Mouse (Mus musculus): ENCODE results near the gene Ndst4.

The Ndst4 gene

DNA sequence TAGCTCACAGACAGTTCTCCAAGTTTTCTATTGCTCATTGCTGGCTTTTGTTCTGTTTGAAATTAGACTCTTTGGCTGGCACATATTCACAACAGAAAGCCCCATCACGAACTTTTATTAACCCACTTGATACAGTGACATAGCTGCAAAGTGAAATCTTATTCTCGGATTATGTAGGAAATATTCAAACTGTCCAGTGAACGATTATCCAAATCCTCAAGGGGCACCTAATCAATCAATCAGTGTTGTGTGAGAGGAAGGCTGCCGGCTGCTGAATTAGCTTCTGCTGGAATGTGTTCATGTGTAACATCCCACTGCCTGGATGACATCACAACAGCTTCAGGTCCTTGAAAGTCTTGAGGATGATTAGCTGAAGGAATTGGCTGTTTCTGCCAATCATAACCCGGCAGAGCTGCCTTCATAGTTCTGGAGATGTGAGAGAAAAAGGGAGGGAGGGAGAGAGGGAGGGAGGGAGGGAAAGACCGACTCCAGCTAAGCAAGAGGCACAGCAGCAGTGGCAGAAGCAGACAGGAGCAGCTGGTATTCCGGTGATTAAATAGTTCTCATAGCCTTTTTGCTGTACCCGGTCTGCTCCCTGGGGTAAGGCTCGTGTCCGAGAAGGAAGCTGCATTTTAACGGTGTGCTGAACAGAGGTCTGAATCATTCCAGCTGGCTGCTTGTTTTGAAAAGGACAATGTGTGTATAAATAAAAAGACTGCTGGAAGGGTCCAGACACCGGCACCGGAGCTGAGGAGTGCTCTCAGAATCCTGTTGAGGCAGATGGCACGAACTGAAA, at the start of gene Ndst4:
Gene Ndst4 (plus strand): TSS at position 476 of the 796 bp plus-strand sequence.
- no peak for DNase-seq (ENCODE audit: low spot score)

DNA sequence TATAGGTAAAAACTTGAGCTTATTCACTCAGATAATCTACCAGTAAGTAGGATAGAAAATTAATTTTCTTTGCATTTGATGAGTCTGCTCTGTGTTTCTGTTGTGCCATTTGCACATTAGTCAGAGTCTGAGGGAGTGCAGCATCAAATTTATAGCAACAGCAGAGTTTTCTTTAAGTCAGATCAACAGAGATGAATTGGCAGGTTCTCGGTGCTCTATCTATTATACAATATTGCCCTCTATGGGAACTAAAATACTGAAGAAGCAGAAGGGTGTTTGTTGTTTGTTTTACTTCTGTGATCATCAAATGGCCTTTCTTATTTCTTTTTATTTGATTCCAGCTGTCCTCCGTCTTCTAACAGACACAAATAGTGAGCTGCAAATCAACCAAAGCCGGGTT, 6.4 kb upstream of the Ndst4 start:
- DNase-seq (ENCODE audit: low spot score), result no peak

DNA sequence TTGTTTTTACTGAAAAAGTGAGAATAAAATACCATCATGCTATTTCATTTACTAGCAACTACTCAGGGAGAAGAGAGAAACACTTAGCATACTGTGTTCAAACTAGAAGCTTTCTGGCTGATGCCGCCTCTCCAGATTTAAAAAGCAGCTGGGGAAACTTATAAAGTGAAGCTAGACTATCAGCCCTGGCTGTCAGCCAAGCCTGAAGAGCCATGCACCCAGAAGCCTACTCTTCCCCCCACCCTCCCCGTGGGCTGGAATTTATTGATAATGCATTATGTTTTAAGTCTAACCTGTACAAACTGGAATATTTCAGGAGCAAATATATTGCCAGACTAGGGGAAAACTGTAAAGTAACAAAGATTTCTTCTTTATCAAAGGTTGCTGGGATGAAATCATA, 2.6 kb downstream of the Ndst4 start:
- peak; percentile 3 for DNase-seq (ENCODE audit: low spot score)

DNA sequence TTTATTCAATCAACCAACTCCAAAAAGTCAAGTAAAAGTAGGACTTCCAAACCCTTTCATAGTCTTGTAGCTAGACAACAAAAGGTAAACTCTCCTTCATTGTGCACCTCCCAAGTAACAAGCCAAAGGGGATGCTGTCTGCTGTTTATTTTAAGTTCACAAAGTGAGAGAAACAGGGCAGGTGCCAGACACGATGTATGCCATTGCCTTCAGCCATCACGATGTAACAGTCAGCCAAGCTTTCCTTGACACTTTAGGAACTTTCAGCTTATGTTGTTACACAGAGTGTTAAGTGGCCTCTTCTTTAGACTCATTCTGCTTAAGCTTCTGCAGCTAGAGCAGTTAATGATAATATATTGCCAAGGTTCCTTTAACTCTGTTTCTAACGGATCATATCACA, 3.1 kb downstream of the Ndst4 start:
- DNase-seq (ENCODE audit: low spot score), result no peak

DNA sequence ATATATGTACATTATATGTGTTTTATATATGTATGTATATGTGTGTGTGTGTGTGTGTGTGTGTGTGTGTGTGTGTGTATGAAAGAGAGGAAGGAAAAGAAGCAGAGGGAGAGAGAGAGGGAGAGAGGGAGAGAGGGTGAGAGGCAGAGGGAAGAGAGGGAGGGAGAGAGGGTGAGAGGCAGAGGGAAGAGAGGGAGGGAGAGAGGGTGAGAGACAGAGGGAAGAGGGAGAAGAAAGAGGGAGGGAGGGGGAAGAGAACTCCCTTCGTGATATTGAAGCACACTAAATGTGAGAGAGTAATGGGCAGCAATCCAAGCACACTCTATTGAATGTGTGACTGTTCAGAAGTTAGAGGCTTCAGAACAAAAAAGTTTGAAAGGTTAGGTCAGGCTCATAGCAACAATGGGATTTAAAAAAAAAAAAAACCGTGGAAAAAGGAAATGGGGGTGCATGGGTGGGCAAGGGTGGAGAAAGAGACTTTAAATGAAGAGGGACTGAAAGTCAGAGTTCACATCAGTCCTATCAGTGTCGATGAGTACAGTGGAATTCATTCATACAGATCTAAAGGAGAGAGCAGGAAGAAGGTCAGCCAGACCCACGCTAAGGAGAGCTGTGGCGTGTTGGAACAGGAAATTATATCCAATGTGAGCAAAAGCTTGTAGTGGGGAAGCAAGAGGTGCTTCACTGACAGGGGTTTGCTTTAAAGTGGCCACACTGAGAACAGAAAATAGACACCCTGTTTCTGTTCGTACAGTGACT, 63.2 kb downstream of the Ndst4 start:
- no peak for DNase-seq (ENCODE audit: low spot score)

DNA sequence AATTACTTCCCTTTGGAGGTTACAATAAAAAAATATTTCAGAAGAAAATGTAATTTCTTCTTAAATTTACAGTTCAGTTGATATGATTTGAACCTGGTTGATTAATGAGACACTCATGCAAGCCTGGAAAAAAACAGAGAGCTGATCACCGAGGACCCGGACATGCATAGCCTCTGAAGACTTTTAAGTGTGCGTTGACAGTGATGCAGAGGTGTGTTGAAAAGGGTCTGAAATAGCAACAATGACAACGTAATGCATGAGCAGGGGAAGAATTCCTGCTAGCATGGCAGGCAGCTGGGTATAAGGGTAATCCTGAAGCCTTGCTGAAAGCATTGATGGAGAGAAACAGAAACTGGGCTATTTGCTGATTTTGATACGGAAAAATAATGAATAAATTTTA, 106.2 kb downstream of the Ndst4 start:
- no peak for DNase-seq (ENCODE audit: low spot score)

DNA sequence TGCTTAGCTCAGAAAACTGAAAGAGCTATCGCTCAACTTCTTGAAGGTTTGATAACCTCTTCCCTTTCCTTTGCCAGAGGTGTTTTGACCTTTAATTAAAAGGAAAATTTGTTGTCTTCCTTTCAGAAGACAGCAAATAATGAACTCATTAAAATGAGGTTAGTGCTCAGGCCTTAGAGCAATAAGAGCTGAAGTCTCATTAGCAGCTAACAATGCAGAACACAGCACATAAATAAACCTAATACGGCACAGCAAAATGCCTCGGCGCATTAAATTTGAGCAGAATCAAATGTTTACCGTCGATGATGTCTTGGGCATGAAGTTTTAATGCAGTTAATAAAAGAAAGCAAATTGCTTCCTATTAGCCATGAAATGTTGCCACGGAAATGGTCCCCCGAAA, 129.5 kb downstream of the Ndst4 start:
- DNase-seq (ENCODE audit: low spot score), result no peak

DNA sequence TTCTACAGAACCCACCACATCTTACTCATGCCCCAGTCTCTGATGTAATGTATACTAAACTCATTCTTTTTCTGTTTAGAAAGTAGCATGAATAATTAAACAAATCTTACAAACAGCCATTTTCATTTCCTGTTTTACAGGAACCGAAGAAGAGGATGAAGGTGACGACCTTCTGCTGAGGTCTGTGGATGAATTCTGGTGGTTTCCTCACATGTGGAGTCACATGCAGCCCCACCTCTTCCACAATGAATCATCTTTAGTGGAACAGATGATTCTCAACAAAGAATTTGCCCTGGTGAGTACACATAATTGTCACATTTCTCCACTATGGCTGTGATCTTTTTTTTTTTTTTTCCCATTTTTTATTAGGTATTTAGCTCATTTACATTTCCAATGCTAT, 166.7 kb downstream of the Ndst4 start:
- no peak for DNase-seq (ENCODE audit: low spot score)

DNA sequence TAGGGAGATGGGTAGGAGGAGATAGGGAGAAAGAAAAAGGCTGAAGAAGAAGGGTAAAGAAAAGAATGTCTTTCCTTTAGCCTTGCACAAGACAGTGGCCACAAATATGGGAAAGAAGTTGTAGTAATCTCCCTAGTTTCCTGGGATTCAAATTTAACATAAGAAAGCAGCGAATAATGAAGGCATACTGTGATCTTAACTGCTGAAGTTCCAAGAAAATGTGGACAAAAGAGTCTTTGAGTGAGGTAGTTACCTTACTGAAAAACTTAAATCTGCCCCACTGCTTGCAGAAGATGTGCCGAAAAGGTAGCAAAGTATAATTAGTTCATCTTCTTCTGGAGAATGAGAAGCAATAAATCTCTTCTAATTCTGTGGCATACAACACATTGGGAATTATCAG, 228.4 kb downstream of the Ndst4 start:
- no peak for DNase-seq (ENCODE audit: low spot score)

DNA sequence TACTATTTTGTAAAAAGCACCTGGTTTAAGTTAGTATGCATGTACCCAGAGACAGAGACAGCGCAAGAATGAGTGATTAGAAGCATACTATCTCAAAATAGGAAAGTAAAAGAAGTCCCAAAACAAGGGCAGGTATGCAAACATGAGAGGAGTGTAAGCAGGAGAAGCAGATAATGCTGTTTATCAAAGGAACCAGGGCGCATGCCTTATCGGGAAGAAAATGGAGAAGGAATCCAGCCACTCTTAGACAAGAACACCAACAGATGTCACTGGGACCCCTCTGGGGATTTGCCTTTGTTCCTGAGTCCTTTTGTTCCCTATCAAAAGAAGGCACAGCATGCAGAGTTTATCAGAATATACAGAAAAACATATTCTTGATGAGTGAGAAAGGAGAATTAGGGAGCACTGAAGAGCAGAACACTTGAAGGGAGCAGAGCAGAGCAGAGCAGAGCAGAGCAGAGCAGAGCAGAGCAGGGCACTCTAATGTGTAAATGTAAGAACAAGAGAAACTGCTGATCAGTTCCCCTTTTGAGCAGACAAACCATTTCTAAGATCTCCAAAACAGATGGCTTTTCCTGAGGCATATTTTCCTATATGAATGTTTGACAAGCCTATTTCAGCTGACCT, 251.2 kb downstream of the Ndst4 start:
- DNase-seq (ENCODE audit: low spot score), result no peak

DNA sequence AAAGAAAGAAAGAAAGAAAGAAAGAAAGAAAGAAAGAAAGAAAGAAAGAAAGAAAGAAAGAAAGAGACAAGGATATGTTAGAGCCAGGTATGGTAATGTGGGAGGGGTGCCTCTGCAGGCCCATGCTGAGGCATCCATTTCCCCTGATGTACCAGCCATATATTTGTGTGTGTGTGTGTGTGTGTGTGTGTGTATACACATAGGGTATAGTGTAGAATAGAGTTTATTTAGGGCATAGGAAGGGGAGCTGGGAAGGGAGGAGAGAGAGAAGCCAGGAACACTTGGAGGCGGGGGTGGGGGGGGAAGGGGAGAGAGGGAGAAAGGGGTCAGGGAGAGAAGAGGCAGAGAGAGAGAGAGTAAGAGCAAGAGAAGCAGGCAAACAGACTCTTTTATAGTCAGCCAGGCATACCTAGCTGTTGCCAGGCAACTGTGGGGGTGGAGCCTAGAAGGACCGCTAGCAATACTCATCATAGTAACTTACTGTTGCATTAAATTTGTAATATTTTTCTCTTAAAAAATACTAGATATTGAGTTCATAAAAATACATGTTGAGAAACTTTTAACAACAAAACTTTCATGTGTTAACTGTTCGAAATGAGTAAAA, 256.3 kb downstream of the Ndst4 start:
- no peak for DNase-seq (ENCODE audit: low spot score)

DNA sequence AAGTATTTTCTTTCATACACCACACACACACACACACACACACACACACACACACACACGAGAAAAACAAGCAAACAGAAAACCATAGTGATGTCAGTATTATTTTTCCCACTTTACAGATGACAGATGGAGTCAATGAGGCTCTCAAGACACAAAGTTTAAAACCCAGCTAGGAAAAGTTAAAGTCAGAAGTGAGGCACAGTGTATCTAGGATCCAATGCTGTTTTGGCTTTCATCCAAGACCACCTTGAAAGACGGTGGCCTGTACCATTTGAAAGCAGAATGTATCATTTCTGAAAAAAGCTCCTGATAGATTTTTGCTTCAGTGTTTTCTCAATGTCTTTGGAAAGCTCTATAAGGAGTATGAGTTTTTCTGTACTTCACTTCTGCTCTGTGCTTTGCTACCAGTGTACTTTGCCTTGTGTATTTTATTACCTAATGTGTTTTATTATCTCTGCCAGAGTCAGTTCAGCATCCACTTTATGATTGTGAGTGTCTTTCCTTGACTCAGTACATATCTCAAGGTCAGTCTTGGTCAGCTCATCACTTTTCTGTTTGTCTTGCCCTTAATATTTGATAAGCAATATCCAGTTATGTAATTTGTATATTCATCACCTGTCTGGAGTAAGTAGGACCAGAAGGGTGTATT, 257.1 kb downstream of the Ndst4 start:
- no peak for DNase-seq (ENCODE audit: low spot score)

DNA sequence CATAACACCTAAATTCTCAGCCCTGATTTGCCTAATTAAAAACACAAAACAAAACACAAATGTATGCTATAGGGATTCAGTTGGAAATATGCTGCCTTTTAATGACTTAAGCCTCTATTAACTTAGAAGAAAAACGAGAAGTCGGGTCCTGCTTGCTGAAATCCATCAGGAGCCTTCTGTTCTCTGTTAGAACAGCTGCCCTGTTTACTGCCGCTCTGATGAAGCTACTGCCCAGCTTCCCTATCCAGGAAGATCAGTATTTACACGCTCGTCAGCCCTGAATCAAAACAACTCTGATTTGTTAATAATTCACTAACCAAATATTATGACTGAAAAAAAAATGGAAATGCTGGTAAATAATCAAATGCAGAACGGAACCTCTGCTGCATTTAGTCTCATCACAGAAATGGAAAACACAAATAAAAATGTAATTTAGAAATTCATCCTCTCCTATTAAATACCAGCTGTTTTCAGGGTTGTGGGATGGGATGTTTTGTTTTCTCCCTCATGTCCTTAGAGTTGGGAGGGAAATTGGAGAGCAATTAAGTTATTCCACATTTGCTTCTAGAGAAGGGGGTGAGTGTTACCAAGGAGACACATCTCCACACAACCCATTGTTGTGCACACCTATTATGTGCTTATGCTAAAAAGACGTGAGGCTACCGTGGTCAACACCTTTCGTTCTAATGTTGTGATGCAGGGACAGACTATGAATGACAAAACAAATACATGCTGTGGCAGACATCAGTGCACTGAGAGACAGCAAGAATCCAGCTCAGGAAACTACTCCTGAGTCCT, 270.3 kb downstream of the Ndst4 start:
- no peak for DNase-seq (ENCODE audit: low spot score)

DNA sequence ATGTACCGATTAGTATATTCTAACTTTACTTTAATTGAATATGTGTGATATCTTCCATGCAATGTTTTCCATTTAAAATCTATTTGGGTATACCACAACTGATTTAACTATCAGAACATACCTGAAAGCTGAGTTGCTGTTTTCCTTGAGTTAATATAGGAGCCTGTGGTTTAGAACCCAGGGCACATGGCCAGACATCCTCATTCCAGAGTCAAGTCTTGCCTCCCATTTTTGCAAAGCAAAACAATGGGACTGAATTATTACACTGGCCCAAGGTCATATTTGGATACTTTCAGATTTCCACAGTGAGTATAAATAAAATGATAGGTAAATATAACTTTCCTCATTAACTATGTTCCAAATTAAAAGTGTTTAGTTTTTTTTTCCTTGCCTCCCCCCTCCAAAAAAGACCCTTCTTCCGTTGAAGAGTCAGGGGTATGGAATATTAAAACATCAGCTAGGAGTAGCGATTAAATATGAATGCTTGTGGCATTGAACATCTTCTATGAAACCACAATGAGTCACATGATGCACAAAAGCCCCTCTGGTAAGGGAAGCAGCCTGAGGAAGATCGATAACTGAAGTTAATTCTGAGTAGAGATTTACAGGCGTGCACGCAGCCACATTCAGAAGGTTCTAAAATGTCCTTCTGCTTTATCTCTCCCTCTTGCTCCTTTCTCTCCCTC, 271.5 kb downstream of the Ndst4 start:
- no peak for DNase-seq (ENCODE audit: low spot score)

DNA sequence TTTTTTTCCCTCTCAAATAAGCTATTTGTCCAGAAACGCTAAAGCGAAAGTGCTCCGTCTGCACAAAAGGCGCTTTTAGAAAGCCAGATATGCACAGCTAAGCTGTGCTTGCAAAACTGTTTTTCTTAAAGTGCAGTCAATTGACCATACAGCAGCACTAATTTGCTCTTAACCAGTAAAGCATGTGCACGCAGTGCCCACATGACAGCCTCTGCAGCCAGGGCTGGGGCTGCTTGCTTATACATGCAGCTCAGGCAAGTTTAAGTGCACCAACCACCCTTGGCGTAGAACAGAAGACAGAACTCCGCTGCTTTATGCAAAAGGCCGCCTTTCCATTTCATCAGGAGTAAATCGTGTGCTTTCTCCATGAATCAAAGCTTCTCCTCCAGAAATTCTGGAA, 275.0 kb downstream of the Ndst4 start:
- DNase-seq (ENCODE audit: low spot score), result no peak

DNA sequence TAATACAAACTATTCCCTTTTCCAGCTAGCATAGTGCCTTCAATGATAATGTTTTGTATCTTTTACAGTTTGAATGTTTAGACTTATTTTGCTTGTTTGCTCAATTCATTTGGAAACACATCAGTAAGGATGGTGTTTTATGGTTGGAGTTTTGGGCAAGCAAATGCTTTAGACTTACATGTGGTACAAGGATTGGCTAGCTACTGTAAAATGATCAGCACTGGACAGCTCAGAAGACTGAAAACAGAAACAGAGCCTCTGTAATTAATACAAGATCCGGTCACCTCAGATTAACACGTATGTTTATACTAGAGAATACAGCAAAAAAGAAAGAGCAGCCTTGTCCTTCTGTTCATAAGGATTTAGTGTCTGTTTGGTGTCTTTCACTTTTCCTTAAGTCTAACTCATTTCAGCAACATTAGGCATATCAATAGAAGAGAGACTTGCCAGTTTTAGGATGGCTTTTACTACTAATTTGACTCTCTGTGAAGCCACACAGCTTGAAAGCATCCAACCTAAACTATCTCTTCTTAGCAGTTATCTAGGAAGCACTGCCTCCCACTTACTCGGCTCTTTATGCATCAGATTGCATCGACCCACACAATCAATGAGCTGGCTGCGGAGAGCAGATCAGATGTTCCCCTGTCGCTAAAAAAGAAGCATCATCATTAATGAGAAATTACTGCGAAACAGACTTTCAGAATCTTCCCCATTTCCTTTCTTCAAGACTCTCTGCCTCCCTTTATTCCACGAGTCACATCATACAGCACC, 279.8 kb downstream of the Ndst4 start:
- no peak for DNase-seq (ENCODE audit: low spot score)

DNA sequence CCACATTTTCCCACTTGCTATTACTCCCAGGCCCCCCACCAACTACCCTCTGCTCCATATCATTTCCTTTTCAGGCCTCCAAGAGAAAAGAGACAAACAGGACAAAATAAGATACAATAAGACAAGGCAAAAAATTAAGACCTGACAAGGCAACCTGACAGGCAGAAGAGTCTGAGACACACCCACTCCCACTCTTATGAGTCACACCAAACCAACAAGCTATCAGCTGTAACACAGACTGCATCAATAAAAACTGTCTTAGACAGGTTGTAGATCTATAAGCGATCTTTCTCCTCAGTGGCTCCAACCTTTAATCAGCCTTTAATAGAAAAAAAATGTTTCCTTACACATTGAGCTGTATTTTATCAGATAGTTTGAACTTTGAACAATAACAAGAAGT, 280.7 kb downstream of the Ndst4 start:
- DNase-seq (ENCODE audit: low spot score), result no peak

DNA sequence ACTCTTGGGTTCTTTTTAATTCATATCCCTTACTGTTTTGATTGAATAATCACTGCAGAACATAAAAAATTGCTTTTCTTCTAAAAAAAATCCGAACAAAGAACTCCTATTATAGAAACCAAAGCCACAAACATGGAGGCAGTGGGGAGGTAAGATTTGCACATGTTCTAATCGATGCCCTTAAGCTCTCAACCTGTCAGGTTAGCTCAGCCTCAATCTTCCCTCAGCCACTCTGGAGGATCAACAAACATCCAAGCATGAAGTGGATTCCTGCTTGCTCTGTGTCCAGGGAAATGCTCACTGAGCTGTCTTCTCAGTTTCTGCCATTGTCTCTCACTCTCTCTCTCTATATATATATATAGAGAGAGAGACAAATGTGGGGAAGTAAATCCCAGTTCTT, 283.7 kb downstream of the Ndst4 start:
- DNase-seq (ENCODE audit: low spot score), result no peak

DNA sequence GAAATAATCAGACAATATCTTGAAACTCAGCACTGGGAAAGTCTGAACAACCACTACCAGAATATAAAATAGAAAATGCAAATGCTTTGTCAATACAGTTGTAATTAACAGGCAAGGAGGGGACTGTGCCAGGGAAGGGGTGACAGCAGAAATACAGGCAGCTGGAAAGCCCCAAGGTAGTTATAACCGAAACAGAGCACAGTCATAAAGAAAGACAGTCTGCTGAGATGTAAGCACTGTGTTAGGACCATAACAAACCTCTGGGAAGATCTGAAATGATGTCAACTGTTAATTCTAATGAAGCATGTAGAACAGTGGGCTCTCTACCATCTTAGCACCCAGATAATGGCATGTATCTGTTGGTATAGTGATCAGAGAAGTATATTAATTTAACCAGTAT, 287.1 kb downstream of the Ndst4 start:
- DNase-seq (ENCODE audit: low spot score), result no peak

DNA sequence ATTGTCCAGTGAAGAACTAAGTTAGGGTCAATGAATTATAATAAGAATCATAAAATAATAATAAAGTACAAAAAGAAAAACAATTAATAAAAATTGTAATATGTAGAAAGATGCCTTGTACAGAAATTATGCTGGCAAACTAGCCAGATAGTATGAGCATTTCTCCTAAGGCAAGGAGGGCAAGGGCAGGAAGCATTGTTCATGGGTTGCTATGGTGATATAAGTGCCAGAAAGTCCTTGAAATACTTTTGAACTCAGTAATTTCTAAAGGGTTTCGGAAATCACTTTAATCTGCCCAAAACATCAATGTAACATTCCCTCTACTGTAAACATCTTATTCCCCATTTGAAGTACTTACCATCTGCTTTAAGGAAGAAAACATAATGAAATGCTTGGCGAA, 319.1 kb downstream of the Ndst4 start:
- no peak for DNase-seq (ENCODE audit: low spot score)

Measured in urinary bladder, postnatal 14 days (tissue).